Mouse (Mus musculus) liver, embryonic 14.5 days (tissue): ENCODE measurements around the gene Mrfap1. TPM values are rescaled to one million over a fixed set of nuclear protein-coding genes. Genes with fewer than 3 reads are reported as not detected.
A peak's percentile ranks its signal among the peaks of the same experiment; 100 is the strongest.

ENCODE experiments used
- ATAC-seq: fragments of 200-750 bp; cut with Nextera tagmentation; 2 replicates; pipeline ENCODE4 v1.8.0; 2017; ENCODE audit warnings: moderate number of reproducible peaks, mild to moderate bottlenecking, moderate library complexity; ENCODE audit not compliant: insufficient read depth
- DNase-seq, 3 experiments: peaks; one replicate each; pipeline ENCODE4 v3.0.0-alpha.2; 2012 to 2013; ENCODE audit warnings: low read depth in 3 of 3, low spot score in 3 of 3
- H3K27ac ChIP-seq: fragments of 300-500 bp; sonication (generic); 2 replicates; pipeline ENCODE4 v1.5.1; 2014; ENCODE audit warnings: moderate library complexity, mild to moderate bottlenecking, control low read depth, inconsistent platforms
- H3K27me3 ChIP-seq: fragments of 300-500 bp; sonication (generic); 2 replicates; pipeline ENCODE4 v1.6.1; 2014; ENCODE audit warnings: mild to moderate bottlenecking, low read length, moderate library complexity; ENCODE audit not compliant: control insufficient read depth, insufficient read depth
- H3K36me3 ChIP-seq: fragments of 300-500 bp; sonication (generic); replicated peaks from 2 replicates; pipeline ENCODE4 v1.6.1; 2014; ENCODE audit warnings: low read depth; ENCODE audit not compliant: control insufficient read depth, insufficient read depth
- H3K4me1 ChIP-seq, 2 experiments: fragments of 200-500 bp in 1 of 2; fragments of 300-500 bp in 1 of 2; sonication (generic) in 1 of 2; replicated peaks; 2 replicates each; pipeline ENCODE4 v1.6.1; 2012 to 2014; ENCODE audit warnings: antibody characterized with exemption in 1 of 2, inconsistent platforms in 1 of 2, low read length in 1 of 2; ENCODE audit not compliant: control insufficient read depth in 2 of 2, insufficient read depth in 2 of 2
- H3K4me2 ChIP-seq: fragments of 300-500 bp; sonication (generic); 2 replicates; pipeline ENCODE4 v1.6.1; 2014; ENCODE audit warnings: low read depth, mild to moderate bottlenecking, control low read depth, moderate library complexity
- H3K4me3 ChIP-seq, 2 experiments: fragments of 200-500 bp in 1 of 2; fragments of 300-500 bp in 1 of 2; sonication (generic) in 1 of 2; 2 replicates each; pipeline ENCODE4 v1.5.1; 2012 to 2014; ENCODE audit warnings: low read depth in 2 of 2, low read length in 2 of 2, mild to moderate bottlenecking in 2 of 2, control low read depth in 1 of 2, inconsistent platforms in 1 of 2, moderate library complexity in 1 of 2; ENCODE audit not compliant: insufficient read depth in 1 of 2
- H3K9ac ChIP-seq: fragments of 300-500 bp; sonication (generic); replicated peaks from 2 replicates; pipeline ENCODE4 v1.6.1; 2014; ENCODE audit warnings: mild to moderate bottlenecking, control low read depth, moderate library complexity
- H3K9me3 ChIP-seq: fragments of 300-500 bp; sonication (generic); 2 replicates; pipeline ENCODE4 v1.6.1; 2016; ENCODE audit warnings: low read length, mixed read lengths; ENCODE audit not compliant: control insufficient read depth
- CTCF ChIP-seq: IDR thresholded peaks from 2 replicates; pipeline ENCODE4 v1.5.1; 2016; ENCODE audit warnings: antibody characterized with exemption, low read depth, control low read depth
- EP300 ChIP-seq: IDR thresholded peaks from 2 replicates; pipeline ENCODE4 v1.6.1; 2016; ENCODE audit warnings: antibody characterized with exemption, low read depth
- WGBS: fragments of 180-500 bp; shearing (Covaris S2); extraction: QIAGEN DNeasy Blood & Tissue Kit; methylation state at CpG from one replicate; pipeline ENCODE4 v1.1.7; 2014; ENCODE audit not compliant: insufficient replicate concordance; 5-methylcytosine and 5-hydroxymethylcytosine counted together
- polyA plus RNA-seq, 2 experiments: library from polyadenylated mRNA; depleted of rRNA in 1 of 2; stranded (reverse) in 1 of 2; unstranded in 1 of 2; fragments of >200 nt; fragmentation: Nextera tagmentation in 1 of 2; extraction: Ambion mirVana in 1 of 2; gene quantifications; 2 replicates each; pipeline versions ENCODE4 v1.2.1 to v1.2.3; 2012 to 2014

The Mrfap1 gene
- polyA plus RNA-seq, 2 experiments: 68.4 to 156 TPM

DNA sequence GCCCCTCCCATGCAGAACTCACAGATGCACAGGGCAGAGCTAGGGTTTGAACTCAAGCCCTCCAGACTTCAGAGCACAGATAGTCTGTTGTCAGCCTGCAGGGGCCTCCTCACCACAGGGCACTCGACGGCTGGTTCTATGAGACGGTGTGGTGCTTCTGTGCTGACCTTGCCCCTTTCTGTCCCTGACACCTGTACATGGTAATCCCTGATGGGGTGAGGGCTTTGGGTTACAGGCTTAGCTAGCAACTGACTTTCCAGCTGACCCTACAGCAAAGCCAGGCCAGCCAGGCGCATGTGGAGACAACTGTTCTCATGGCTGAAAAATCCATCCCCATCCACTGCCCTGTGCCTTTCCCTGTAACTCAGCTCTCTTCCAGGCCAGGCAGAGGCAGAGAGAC, 26.3 kb upstream of the Mrfap1 start:
- no peaks in the 10 kb centered on the region; the same call in 1 of the 2 replicates for H3K36me3 ChIP-seq

DNA sequence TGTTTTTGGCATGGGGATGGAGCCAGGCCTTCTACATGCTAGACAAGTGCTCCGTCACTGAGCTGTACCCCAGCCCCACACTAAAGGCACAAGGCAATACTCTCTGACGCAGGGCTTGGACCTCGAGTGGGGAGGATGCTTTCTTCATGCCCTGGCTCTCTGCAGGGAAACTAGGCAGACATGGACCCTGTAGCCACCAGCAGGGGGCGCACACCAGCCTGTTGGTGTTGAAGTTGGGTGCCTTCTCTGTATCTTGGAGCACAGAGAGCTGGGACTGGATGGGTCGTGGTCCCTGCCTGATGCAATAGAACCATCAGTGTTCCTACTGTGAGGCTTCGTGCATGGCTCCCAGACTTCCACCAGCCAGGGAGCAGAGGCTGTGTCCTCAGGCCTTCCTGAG, 23.6 kb upstream of the Mrfap1 start:
- Histone ChIP-seq H3K36me3 (no peaks in the 10 kb centered on the region; the same call in 1 of the 2 replicates), H3K9me3 (no peaks in the 10 kb centered on the region), H3K4me2 (no peak overlapping the region), H3K27me3 (no peaks in the 10 kb centered on the region), H3K4me1 (no peaks in the 10 kb centered on the region), H3K4me3 (no peak overlapping the region), H3K9ac (no peak overlapping the region), H3K27ac (no peak overlapping the region)
- ATAC-seq (no peak), DNase-seq (no peak)
- WGBS: 38% methylated on average over 6 of the region's 6 CpGs
- TF ChIP-seq CTCF (peak; percentile 97), EP300 (no peak)

More for the DNA sequence above, 26.3 kb upstream of the Mrfap1 start:
- TF ChIP-seq CTCF: no peak
- TF ChIP-seq EP300: no peak
- no peaks in the 10 kb centered on the region for H3K9me3 ChIP-seq
- no peaks in the 10 kb centered on the region for H3K27me3 ChIP-seq
- H3K27ac ChIP-seq: no peak overlapping the region
- no peak for ATAC-seq
- DNase-seq: no peak
- WGBS: 86% methylated on average over 4 of the region's 4 CpGs
- H3K4me2 ChIP-seq: no peak overlapping the region
- H3K4me1 ChIP-seq: no peaks in the 10 kb centered on the region
- H3K9ac ChIP-seq: no peak overlapping the region
- no peak overlapping the region for H3K4me3 ChIP-seq

DNA sequence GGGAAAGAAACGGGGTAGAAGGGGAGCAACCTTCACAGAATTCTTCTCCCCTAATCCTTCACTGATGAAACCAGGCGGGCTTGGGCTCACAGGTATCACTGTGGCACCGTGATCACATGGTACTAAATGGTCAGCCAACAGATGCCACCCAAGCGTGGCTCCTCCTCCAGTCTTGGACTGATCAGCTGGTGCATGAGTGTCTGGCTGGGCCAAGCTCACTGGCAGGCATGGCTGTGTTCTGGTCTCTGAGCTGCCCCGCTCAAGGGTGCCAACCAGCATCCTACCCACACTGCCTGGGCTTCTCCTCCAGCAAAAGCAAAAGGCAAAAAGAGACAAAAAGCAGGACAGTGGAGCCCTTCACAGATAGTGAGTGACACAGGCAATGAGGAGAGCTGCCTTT, 23.2 kb upstream of the Mrfap1 start:
- Histone ChIP-seq H3K27me3 (no peaks in the 10 kb centered on the region), H3K36me3 (no peaks in the 10 kb centered on the region; the same call in 1 of the 2 replicates), H3K27ac (no peak overlapping the region), H3K4me1 (no peaks in the 10 kb centered on the region), H3K4me3 (no peak overlapping the region), H3K4me2 (no peak overlapping the region), H3K9ac (no peak overlapping the region), H3K9me3 (no peaks in the 10 kb centered on the region)
- WGBS: 57% methylated on average over 5 of the region's 5 CpGs
- DNase-seq: no peak
- no peak for ATAC-seq
- no peak for TF ChIP-seq CTCF
- no peak for TF ChIP-seq EP300

DNA sequence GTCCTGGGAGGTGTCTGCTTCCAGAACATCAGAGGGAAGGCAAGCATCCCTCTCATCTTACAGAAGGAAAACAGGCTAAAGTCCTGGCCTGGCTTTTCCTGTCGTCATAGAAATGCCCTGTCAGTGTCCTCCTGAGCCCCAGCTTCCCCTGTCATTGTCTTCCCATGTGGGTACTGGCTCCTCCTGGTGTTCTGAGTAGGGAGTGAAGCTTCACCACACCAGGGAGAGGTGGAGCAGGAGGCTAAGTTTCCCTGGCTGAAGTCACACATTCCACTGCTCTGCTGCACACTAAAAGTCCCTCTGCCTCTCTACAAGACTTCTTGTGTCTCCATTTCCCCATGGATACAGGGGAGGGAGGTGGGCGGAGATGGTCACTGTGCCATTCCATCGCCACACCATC, 21.2 kb upstream of the Mrfap1 start:
- Histone ChIP-seq H3K4me3 (no peak overlapping the region), H3K9ac (no peak overlapping the region), H3K4me2 (no peak overlapping the region), H3K27me3 (no peaks in the 10 kb centered on the region), H3K9me3 (no peaks in the 10 kb centered on the region), H3K27ac (no peak overlapping the region), H3K4me1 (no peaks in the 10 kb centered on the region), H3K36me3 (no peaks in the 10 kb centered on the region)
- 56% methylated on average over 3 of the region's 3 CpGs for WGBS
- ATAC-seq (no peak), DNase-seq (no peak)
- no peak for TF ChIP-seq EP300
- TF ChIP-seq CTCF: peak; percentile 35

DNA sequence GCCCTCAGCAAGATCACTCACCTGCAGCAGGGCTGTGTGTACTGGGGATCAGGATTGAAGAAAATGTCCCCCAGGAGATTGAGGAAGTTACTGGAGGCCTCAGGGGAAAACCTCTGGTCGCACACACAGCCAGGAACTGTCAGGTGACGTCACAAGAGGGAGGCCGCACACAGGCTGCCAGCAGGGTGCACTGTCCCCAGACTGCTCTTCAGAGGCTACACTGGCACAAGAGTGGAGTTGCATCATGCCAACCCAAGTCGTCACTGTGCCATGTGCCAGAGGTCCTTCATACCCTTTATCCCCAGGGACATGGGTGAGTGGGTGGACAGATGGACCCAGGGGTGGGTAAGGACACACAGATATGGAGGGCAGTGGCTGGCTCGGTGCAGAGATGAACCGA, 18.0 kb upstream of the Mrfap1 start:
- ATAC-seq (no peak), DNase-seq (no peak)
- no peak overlapping the region for H3K27ac ChIP-seq
- H3K4me2 ChIP-seq: no peak overlapping the region
- no peaks in the 10 kb centered on the region for H3K9me3 ChIP-seq
- H3K9ac ChIP-seq: no peak overlapping the region
- peak; percentile 63 for TF ChIP-seq CTCF
- no peak for TF ChIP-seq EP300
- no peaks in the 10 kb centered on the region for H3K27me3 ChIP-seq
- no peaks in the 10 kb centered on the region for H3K4me1 ChIP-seq
- WGBS: 52% methylated on average over 6 of the region's 6 CpGs
- no peaks in the 10 kb centered on the region for H3K36me3 ChIP-seq
- no peak overlapping the region for H3K4me3 ChIP-seq

DNA sequence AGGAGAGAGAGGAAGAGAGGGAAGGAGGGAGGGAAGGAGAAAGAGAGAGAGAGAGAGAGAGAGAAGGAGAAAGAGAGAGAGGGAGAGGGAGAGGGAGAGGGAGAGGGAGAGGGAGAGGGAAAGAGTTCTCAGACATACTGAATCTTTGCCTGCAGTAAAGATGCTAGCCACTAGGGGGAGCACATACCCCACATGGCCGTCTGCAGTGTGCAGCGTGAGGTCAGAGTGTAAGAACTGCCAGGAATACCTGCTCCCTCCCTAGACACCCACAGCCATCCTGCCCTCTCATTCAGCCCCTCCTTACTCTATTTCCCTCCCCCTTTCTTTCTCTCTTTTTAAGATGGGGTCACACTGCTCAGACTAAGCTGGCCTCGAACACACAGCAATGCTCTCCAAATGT, 14.8 kb upstream of the Mrfap1 start:
- TF ChIP-seq CTCF: peak; percentile 96
- no peak for TF ChIP-seq EP300
- DNase-seq (no peak), ATAC-seq (peak; percentile 30; the same call in 1 of the 2 replicates)
- no peak overlapping the region for H3K27ac ChIP-seq
- H3K36me3 ChIP-seq: no peaks in the 10 kb centered on the region
- 27% methylated on average over 3 of the region's 3 CpGs for WGBS
- no peak overlapping the region for H3K4me3 ChIP-seq
- no peaks in the 10 kb centered on the region for H3K4me1 ChIP-seq
- H3K9me3 ChIP-seq: no peaks in the 10 kb centered on the region
- no peaks in the 10 kb centered on the region for H3K27me3 ChIP-seq
- H3K4me2 ChIP-seq: no peak overlapping the region
- no peak overlapping the region for H3K9ac ChIP-seq
